Mouse (Mus musculus) G1E (cell line): Measurements from ENCODE around the gene Plxna2. TPM values are rescaled to one million over a fixed set of nuclear protein-coding genes. Genes with fewer than 3 reads are reported as not detected.

Source experiments
- ATAC-seq: 2 replicates; pipeline ENCODE4 v1.8.0; 2016; ENCODE audit warnings: mild to moderate bottlenecking; ENCODE audit not compliant: insufficient number of reproducible peaks, poor library complexity, low FRiP score, severe bottlenecking; ENCODE audit errors: extremely low read depth
- DNase-seq: peaks from one replicate; pipeline ENCODE4 v3.0.0; 2012; ENCODE audit warnings: low spot score
- H3K27me3 ChIP-seq: 2 replicates; pipeline ENCODE4 v1.6.1; 2012; ENCODE audit warnings: mild to moderate bottlenecking, low read length, inconsistent platforms; ENCODE audit not compliant: insufficient read depth
- H3K36me3 ChIP-seq: replicated peaks from 2 replicates; pipeline ENCODE3; 2012; ENCODE audit warnings: mild to moderate bottlenecking, inconsistent platforms
- H3K4me1 ChIP-seq: 2 replicates; pipeline ENCODE4 v1.6.1; 2012; ENCODE audit warnings: low read depth, low read length, inconsistent platforms, mixed read lengths; ENCODE audit not compliant: insufficient read depth
- H3K4me3 ChIP-seq: 2 replicates; pipeline ENCODE4 v1.5.1; 2012; ENCODE audit warnings: low read depth, mild to moderate bottlenecking, inconsistent platforms, low read length, moderate library complexity, mixed read lengths
- H3K9me3 ChIP-seq: replicated peaks from 2 replicates; pipeline ENCODE4 v1.6.1; 2012; ENCODE audit warnings: inconsistent platforms
- CTCF ChIP-seq: IDR thresholded peaks from 2 replicates; pipeline ENCODE4 v1.5.1; 2012; ENCODE audit warnings: low read depth, low read length, inconsistent platforms, mixed read lengths
- GATA1 ChIP-seq: IDR thresholded peaks from 2 replicates; pipeline ENCODE4 v1.6.1; 2012; ENCODE audit warnings: borderline replicate concordance, low read length, inconsistent platforms, mixed read lengths
- GATA2 ChIP-seq: IDR thresholded peaks from 2 replicates; pipeline ENCODE4 v1.6.1; 2012; ENCODE audit warnings: low read depth, low read length, inconsistent platforms, borderline replicate concordance
- POLR2AphosphoS5 ChIP-seq: IDR thresholded peaks from 2 replicates; pipeline ENCODE4 v1.6.1; 2012; ENCODE audit warnings: low read depth, low read length, inconsistent platforms; ENCODE audit not compliant: insufficient replicate concordance
- TAL1 ChIP-seq: conservative IDR thresholded peaks from 2 replicates; pipeline ENCODE4 v1.6.1; 2012; ENCODE audit warnings: low read depth, low read length, inconsistent platforms, mixed read lengths
- polyA plus RNA-seq: library from polyadenylated mRNA; stranded (reverse); fragments of >175 nt; gene quantifications from 2 replicates; pipeline ENCODE4 v1.2.3, GENCODE M21; 2012
- total RNA-seq, 2 experiments: library from RNA; stranded (forward) in 1 of 2; stranded (reverse) in 1 of 2; fragments of 200-1000 nt in 1 of 2; fragments of >200 nt in 1 of 2; fragmentation: Nextera tagmentation in 1 of 2; gene quantifications; 2 replicates each; pipeline ENCODE4 v1.2.3; 2014 to 2017

The Plxna2 gene
- total RNA-seq (2014; fragmentation: Nextera tagmentation) (0.08 TPM in 1 of 2 replicates, not detected in the other), total RNA-seq (2017) (0.06 and 0.38 TPM in 2 replicates), polyA plus RNA-seq (not detected in 2 replicates)

- no peak for TF ChIP-seq POLR2AphosphoS5
- no peak for TF ChIP-seq GATA1
- no peak for ATAC-seq
- H3K4me1 ChIP-seq, result 0 out of 2 replicates have a peak, but pooled peaks cover 5% of the 10 kb centered on the region
- H3K36me3 ChIP-seq, result no peaks in the 10 kb centered on the region
- no peak for DNase-seq
- H3K4me3 ChIP-seq, result no peak within 1 kb of the TSS
- H3K9me3 ChIP-seq, result no peaks in the 10 kb centered on the region
- peaks cover 20% of the 10 kb centered on the region for H3K27me3 ChIP-seq
Measured at GRCm38 (mm10) chr1:194617918-194618317, at the start of gene Plxna2. Plxna2 (plus strand) TSS chr1:194618218.

- Histone ChIP-seq H3K36me3 (no peaks in the 10 kb centered on the region), H3K4me1 (no peaks in the 10 kb centered on the region), H3K27me3 (no peaks in the 10 kb centered on the region), H3K4me3 (no peak overlapping the region), H3K9me3 (no peaks in the 10 kb centered on the region)
- ATAC-seq (no peak), DNase-seq (no peak)
- TF ChIP-seq GATA1, result no peak
- TF ChIP-seq GATA2, result no peak
- no peak for TF ChIP-seq POLR2AphosphoS5
- no peak for TF ChIP-seq TAL1
- no peak for TF ChIP-seq CTCF
Measured at GRCm38 (mm10) chr1:194573870-194574269, 44.1 kb upstream of the Plxna2 start.

- Histone ChIP-seq H3K27me3 (no peaks in the 10 kb centered on the region), H3K4me3 (no peak overlapping the region), H3K36me3 (no peaks in the 10 kb centered on the region), H3K4me1 (no peaks in the 10 kb centered on the region), H3K9me3 (no peaks in the 10 kb centered on the region)
- DNase-seq (no peak), ATAC-seq (no peak)
- TF ChIP-seq GATA2 (no peak), GATA1 (no peak), CTCF (no peak), POLR2AphosphoS5 (no peak), TAL1 (no peak)
Measured at GRCm38 (mm10) chr1:194578270-194578669, 39.7 kb upstream of the Plxna2 start.

GRCm38 (mm10) chr1:194580539-194580938, 37.5 kb upstream of the Plxna2 start:
- no peaks in the 10 kb centered on the region for H3K27me3 ChIP-seq
- ATAC-seq (no peak), DNase-seq (no peak)
- H3K36me3 ChIP-seq, result no peaks in the 10 kb centered on the region
- H3K9me3 ChIP-seq, result no peaks in the 10 kb centered on the region
- H3K4me1 ChIP-seq, result no peaks in the 10 kb centered on the region
- TF ChIP-seq GATA1 (no peak), GATA2 (no peak), TAL1 (no peak), CTCF (no peak), POLR2AphosphoS5 (no peak)
- no peak overlapping the region for H3K4me3 ChIP-seq

GRCm38 (mm10) chr1:194586670-194587069, 31.3 kb upstream of the Plxna2 start:
- Histone ChIP-seq H3K4me3 (no peak overlapping the region), H3K9me3 (no peaks in the 10 kb centered on the region), H3K27me3 (no peaks in the 10 kb centered on the region), H3K4me1 (no peaks in the 10 kb centered on the region), H3K36me3 (no peaks in the 10 kb centered on the region)
- TF ChIP-seq GATA2 (no peak), POLR2AphosphoS5 (no peak), CTCF (no peak), GATA1 (no peak), TAL1 (no peak)
- no peak for DNase-seq
- no peak for ATAC-seq

- no peak for DNase-seq
- no peak for TF ChIP-seq GATA2
- TF ChIP-seq TAL1, result no peak
- TF ChIP-seq GATA1, result no peak
- TF ChIP-seq CTCF, result no peak
- TF ChIP-seq POLR2AphosphoS5, result no peak
- Histone ChIP-seq H3K4me1 (no peaks in the 10 kb centered on the region), H3K4me3 (no peak overlapping the region), H3K27me3 (no peaks in the 10 kb centered on the region), H3K9me3 (no peaks in the 10 kb centered on the region), H3K36me3 (no peaks in the 10 kb centered on the region)
- ATAC-seq, result no peak
Measured at GRCm38 (mm10) chr1:194587532-194587931, 30.5 kb upstream of the Plxna2 start.
